Mouse (Mus musculus): ENCODE measurements at regions not wholly inside any gene's neighbourhood (a gene's known extent, or its start where the extent isn't known, plus 50 kb on each side); places are given as distances from the start of the nearest gene placed in this dataset.

GRCm38 (mm10) chr16:7863406-7863805, 561.5 kb downstream of the Tmem114 start:
- no peak for DNase-seq (ENCODE audit: low spot score)

DNA sequence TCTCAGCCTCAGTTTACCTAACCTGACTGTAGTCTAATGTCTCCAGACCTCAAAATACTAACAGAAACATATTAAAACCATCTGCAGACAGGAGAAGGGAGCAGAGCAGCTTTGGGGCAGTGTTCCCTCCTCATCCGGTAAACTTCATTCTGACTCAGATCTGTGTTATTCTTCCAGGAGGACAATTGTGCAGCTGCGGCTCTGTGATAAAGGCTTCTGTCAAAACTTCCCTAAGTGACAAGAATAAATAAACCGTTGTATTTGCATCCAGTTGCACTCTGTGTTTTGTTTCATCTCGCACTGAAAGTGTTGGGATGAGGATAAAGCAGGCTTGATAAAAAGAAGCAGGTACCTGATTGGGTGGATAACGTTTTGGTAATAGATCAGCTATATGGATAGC, 585.8 kb downstream of the Tmem114 start:
- no peak for DNase-seq (ENCODE audit: low spot score)

- DNase-seq (ENCODE audit: low spot score) = no peak
Measured at GRCm38 (mm10) chr16:7831142-7831541, 593.8 kb downstream of the Tmem114 start.

DNA sequence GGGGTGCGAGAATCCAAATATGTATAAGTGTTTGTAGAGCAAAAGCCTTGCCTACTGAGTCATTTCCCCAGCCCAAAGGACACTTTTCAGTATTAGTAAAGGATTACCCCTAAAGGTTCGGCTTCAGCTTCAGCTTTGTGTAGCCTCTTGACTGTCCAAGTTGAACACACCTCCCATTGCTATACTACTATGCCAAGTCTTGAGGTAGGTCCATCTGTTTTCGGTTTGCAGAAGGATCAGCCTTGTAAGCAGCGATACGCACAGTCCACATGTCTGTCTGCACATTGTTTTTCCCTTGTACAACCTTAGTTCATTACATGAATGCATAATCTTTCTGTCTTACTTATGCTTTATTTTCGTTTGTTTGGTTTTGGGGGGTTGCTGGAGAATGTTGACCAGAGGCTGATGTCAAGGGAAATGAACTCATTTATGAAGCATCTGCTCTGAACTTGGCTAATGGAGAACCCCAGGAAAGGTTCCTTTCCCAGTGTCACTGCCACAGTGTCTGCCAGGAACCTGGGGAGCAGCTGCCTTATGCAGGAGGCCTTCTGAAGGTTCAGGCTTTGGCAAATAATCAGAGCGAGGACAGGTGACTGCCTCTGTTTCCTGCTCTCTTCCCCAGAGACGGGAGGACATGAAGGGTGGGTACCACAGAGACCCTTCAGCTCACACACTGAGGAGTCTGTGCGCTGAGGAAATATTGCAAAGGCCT, 594.8 kb downstream of the Tmem114 start:
- no peak for DNase-seq (ENCODE audit: low spot score)

- DNase-seq (ENCODE audit: low spot score) = no peak
Measured at GRCm38 (mm10) chr16:7801161-7801560, 623.8 kb downstream of the Tmem114 start.

DNA sequence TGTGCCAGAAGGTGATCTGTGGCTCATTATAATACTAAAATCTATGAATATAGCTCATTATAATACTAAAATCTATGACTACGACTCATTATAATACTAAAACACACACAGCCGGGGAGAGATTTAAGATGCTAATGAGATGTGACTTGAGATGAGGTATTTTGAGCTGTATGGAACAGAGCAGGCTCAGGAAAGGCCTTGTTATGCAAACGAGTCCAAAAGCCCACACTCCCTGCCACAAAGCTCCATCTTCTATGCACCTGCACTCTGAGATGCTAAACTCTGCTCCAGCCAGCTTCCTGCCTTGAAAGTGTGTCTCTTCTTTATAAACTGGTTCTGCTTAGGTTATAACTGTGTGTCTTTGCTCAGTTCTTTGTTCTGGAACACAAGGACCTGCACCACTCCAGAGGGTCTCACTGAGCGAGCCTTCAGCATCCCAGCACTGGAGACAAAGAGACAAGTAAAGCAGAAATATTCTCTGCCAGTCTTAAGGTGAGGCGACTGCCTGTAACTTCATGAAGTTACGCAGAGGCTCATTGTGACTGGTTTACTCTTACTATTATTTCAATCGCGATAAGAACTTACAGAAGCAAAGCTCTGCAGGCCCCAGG, 627.7 kb downstream of the Tmem114 start:
- no peak for DNase-seq (ENCODE audit: low spot score)

- DNase-seq (ENCODE audit: low spot score) = no peak
Measured at GRCm38 (mm10) chr16:7795561-7795960, 629.4 kb downstream of the Tmem114 start.

- no peak for DNase-seq (ENCODE audit: low spot score)
Measured at GRCm38 (mm10) chr16:7792521-7792920, 632.4 kb downstream of the Tmem114 start.

GRCm38 (mm10) chr16:7790260-7790659, 634.7 kb downstream of the Tmem114 start:
- no peak for DNase-seq (ENCODE audit: low spot score)

GRCm38 (mm10) chr16:7788209-7788608, 636.7 kb downstream of the Tmem114 start:
- no peak for DNase-seq (ENCODE audit: low spot score)

GRCm38 (mm10) chr16:7781506-7781905, 643.4 kb downstream of the Tmem114 start:
- no peak for DNase-seq (ENCODE audit: low spot score)

- no peak for DNase-seq (ENCODE audit: low spot score)
Measured at GRCm38 (mm10) chr16:7775635-7776034, 649.3 kb downstream of the Tmem114 start.

- no peak for DNase-seq (ENCODE audit: low spot score)
Measured at GRCm38 (mm10) chr16:7768433-7768832, 656.5 kb downstream of the Tmem114 start.

GRCm38 (mm10) chr16:7767691-7768090, 657.2 kb downstream of the Tmem114 start:
- no peak for DNase-seq (ENCODE audit: low spot score)

DNA sequence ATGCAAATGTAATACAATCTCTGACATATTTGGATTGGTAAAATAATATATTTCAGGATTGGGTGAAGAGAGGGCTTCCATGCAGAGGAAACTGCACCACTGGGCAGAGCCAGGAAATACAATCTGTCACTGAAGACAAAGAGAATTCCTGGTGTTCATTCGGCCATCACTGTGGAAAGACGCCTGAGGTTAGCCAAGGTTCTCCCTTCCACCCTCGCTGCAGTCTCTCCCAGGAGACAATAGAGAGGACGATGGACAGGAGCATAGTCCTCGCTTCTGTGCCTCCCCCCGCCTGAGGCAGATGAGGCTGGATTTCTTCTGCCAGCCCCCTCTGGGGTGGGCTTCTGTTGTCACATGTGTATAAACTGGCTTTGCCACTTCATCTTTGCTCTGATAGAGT, 660.6 kb downstream of the Tmem114 start:
- DNase-seq (ENCODE audit: low spot score) = no peak

DNA sequence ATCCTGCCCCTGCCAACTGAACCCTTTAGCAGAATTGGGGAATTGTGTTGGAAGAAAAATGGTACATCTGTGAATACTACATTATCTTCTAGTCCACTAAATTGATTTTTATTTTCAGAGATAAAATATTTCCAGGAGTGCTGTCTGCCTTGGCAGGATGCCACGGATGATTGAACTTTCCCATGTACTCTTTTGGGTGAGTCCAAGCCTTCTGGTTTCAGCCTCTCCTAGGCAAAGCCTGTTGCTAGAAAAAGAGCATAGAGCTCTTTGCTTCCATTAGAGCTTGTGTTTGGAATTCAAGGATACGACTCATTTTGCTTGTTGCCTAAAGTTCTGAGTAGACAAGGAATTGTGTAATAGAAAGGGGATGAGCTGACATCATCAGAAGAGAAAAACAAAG, 696.8 kb downstream of the Tmem114 start:
- no peak for DNase-seq (ENCODE audit: low spot score)

GRCm38 (mm10) chr16:7725225-7725624, 699.7 kb downstream of the Tmem114 start:
- no peak for DNase-seq (ENCODE audit: low spot score)

GRCm38 (mm10) chr16:7701471-7701870, 723.5 kb downstream of the Tmem114 start:
- no peak for DNase-seq (ENCODE audit: low spot score)

- DNase-seq (ENCODE audit: low spot score) = no peak
Measured at GRCm38 (mm10) chr16:7685484-7685883, 739.5 kb downstream of the Tmem114 start.

- no peak for DNase-seq (ENCODE audit: low spot score)
Measured at GRCm38 (mm10) chr16:7666096-7666495, 758.8 kb downstream of the Tmem114 start.

DNA sequence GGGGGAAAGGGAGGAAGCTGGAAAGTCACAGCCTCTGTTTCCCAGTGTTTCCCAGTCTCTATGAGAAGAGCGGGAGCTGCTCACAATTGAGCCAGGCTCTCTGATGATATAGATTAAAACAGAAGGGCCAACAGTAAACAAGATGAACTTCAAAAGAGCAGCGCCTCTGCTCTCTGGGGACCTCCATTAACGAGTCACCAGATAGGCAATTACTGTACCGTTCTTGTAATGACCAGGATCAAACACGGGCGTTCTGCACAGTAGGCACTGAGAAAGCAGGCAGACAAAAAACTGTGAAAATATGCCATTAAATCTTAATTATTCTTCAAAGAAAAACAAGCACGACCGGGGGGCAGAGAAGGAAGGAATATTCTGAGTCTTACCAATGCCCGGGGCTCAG, 766.8 kb downstream of the Tmem114 start:
- no peak for DNase-seq (ENCODE audit: low spot score)

DNA sequence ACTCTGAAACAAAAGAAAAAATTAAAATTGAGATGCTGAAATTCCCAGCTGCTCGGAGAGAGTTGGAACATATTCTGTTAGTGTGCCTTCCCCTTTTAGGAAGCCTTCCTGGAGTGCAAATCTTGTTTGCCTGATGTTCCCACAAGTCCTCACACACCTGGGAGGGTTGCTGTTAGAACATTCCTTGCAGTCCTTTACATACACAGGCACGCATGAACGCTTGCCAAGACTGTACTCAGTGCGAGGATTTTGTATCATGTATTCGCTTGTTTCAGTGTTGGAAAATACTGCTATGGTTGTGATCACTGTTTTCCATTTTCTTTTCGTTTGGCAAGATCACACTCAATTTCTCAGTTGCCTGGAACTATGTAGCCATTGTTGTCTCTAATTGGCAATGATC, 770.5 kb downstream of the Tmem114 start:
- DNase-seq (ENCODE audit: low spot score) = no peak

GRCm38 (mm10) chr16:7649771-7650170, 775.2 kb downstream of the Tmem114 start:
- DNase-seq (ENCODE audit: low spot score) = no peak
